Mouse (Mus musculus) lung, postnatal 0 days (tissue): Measurements from ENCODE around the gene Prkcq. TPM values are rescaled to one million over a fixed set of nuclear protein-coding genes. Genes with fewer than 3 reads are reported as not detected.

Experiments
- ATAC-seq: fragments of 200-750 bp; cut with Nextera tagmentation; 2 replicates; pipeline ENCODE4 v1.8.0; 2017; ENCODE audit warnings: moderate library complexity
- DNase-seq: peaks from one replicate; pipeline ENCODE4 v3.0.0-alpha.2; 2016; ENCODE audit warnings: low spot score
- H3K27ac ChIP-seq: fragments of 300-500 bp; sonication (generic); 2 replicates; pipeline ENCODE4 v1.5.1; 2014; ENCODE audit warnings: antibody characterized with exemption, mild to moderate bottlenecking, low read length, mixed read lengths
- H3K27me3 ChIP-seq: fragments of 300-500 bp; sonication (generic); replicated peaks from 2 replicates; pipeline ENCODE4 v1.6.1; 2014; ENCODE audit warnings: low read length, mixed read lengths; ENCODE audit not compliant: insufficient read depth
- H3K36me3 ChIP-seq: fragments of 300-500 bp; sonication (generic); 2 replicates; pipeline ENCODE4 v1.6.1; 2014; ENCODE audit warnings: low read length, mixed read lengths; ENCODE audit not compliant: insufficient read depth
- H3K4me1 ChIP-seq: fragments of 300-500 bp; sonication (generic); 2 replicates; pipeline ENCODE4 v1.6.1; 2014; ENCODE audit warnings: antibody characterized with exemption, low read depth, low read length, mixed read lengths; ENCODE audit not compliant: insufficient read depth
- H3K4me2 ChIP-seq: fragments of 300-500 bp; sonication (generic); replicated peaks from 2 replicates; pipeline ENCODE4 v1.6.1; 2014; ENCODE audit warnings: low read depth, mild to moderate bottlenecking, low read length, moderate library complexity, mixed read lengths
- H3K4me3 ChIP-seq: fragments of 300-500 bp; sonication (generic); 2 replicates; pipeline ENCODE4 v1.5.1; 2014; ENCODE audit warnings: low read depth, low read length
- H3K9ac ChIP-seq: fragments of 300-500 bp; sonication (generic); replicated peaks from 2 replicates; pipeline ENCODE4 v1.6.1; 2014; ENCODE audit warnings: low read depth, mild to moderate bottlenecking
- H3K9me3 ChIP-seq: fragments of 300-500 bp; sonication (generic); 2 replicates; pipeline ENCODE4 v1.6.1; 2016; ENCODE audit warnings: low read length, mixed read lengths
- CTCF ChIP-seq: IDR thresholded peaks from 2 replicates; pipeline ENCODE4 v1.5.1; 2016; ENCODE audit warnings: antibody characterized with exemption, mild to moderate bottlenecking
- EP300 ChIP-seq: IDR thresholded peaks from 2 replicates; pipeline ENCODE4 v1.6.1; 2016; ENCODE audit warnings: antibody characterized with exemption, mild to moderate bottlenecking, control low read depth
- WGBS: fragments of 180-500 bp; shearing (Covaris S2); extraction: QIAGEN DNeasy Blood & Tissue Kit; methylation state at CpG from one replicate; pipeline ENCODE4 v1.1.7; 2014; 5-methylcytosine and 5-hydroxymethylcytosine counted together
- polyA plus RNA-seq: library from polyadenylated mRNA; unstranded; fragments of >200 nt; fragmentation: Nextera tagmentation; extraction: Ambion mirVana; gene quantifications from 2 replicates; pipeline ENCODE4 v1.2.1, GENCODE M21; 2015

Gene Prkcq
- polyA plus RNA-seq, 1 experiment from 2014 or later: 2.2 TPM

DNA sequence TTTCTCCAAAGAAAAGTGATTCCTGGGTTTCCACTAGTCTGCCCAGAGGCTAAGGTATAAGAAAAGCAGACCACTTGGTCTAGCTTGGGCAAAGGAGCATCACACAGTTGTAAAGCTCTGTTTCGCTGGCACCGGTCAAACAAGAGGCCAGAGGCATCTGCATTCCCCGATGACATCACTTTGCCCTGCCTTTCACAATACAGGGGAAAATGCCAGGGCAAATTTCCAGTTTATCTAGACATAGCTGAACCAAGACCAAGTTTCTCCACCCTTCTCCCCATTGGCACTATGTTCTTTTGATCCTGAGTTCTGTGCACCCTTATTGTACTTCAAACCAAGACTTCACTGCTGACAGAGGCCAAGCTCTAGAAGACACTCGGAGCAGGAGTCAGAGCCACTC lies 22.8 kb upstream of the Prkcq start:
- TF ChIP-seq CTCF: no peak
- no peak for TF ChIP-seq EP300
- Histone ChIP-seq H3K4me1 (no peaks in the 10 kb centered on the region), H3K9me3 (no peaks in the 10 kb centered on the region), H3K27me3 (no peaks in the 10 kb centered on the region), H3K36me3 (no peaks in the 10 kb centered on the region), H3K9ac (no peak overlapping the region), H3K4me3 (no peak overlapping the region), H3K27ac (no peak overlapping the region), H3K4me2 (no peak overlapping the region)
- no peak for ATAC-seq
- 78% methylated on average over 4 of the region's 4 CpGs for WGBS
- no peak for DNase-seq

DNA sequence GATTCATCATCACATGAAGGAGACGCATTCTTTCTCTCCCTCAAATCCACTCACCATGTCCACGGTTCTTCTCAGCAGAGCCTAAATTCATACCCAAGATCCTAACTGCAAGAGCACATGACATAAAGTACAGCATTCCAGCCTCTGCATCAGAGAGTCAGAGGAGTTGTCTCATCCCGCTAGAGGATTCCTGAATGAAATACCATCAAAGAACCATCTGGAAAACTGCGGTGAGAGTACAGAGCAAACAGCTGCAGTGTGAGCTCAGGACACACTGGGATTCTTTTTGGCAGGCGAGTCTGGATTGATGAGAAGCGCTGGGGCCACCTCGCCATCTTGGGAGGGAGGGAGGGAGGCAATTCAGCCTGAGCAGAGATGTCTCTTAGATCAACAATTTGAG lies 20.9 kb upstream of the Prkcq start:
- no peak for TF ChIP-seq EP300
- no peak for TF ChIP-seq CTCF
- no peaks in the 10 kb centered on the region for H3K27me3 ChIP-seq
- no peak overlapping the region for H3K27ac ChIP-seq
- H3K4me2 ChIP-seq: no peak overlapping the region
- ATAC-seq: no peak
- no peak overlapping the region for H3K9ac ChIP-seq
- H3K9me3 ChIP-seq: no peaks in the 10 kb centered on the region
- DNase-seq: no peak
- 58% methylated on average over 7 of the region's 7 CpGs for WGBS
- H3K36me3 ChIP-seq: no peaks in the 10 kb centered on the region
- no peaks in the 10 kb centered on the region for H3K4me1 ChIP-seq
- no peak overlapping the region for H3K4me3 ChIP-seq

DNA sequence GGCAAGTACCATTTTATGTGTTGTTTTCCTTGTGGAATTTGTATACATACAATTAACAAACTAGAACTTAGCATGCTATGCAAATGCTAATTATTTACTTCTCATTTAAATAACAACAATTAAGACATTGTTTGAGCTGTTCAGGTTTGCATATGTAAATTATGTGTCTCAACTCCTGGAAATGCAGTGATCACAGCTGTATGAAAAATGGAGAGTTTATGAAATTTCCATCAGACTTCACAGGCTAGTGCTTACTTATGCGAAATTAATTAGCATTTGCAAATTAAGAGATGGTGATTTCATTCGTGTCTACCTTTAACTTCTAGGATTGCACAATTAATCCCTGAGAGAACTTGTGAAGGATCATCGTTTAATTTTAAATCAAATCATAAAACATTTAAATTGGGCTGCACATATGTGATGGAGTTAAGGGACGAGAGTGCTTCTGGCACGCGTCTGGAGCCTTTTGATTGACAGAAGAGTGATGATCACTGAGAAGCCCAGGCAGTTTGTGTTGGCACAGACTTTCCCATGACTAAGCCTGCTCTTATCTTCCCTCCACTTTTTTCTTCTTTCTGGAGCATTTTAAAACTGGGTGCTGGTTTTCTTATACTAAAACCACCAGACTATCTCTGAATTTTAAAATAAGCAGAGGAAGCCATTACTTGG lies 20.1 kb upstream of the Prkcq start:
- Histone ChIP-seq H3K27me3 (no peaks in the 10 kb centered on the region), H3K27ac (no peak overlapping the region), H3K9me3 (no peaks in the 10 kb centered on the region), H3K9ac (no peak overlapping the region), H3K4me2 (no peak overlapping the region), H3K4me3 (no peak overlapping the region), H3K36me3 (no peaks in the 10 kb centered on the region), H3K4me1 (no peaks in the 10 kb centered on the region)
- WGBS: 75% methylated on average over 6 of the region's 6 CpGs
- ATAC-seq (no peak), DNase-seq (no peak)
- TF ChIP-seq EP300 (no peak), CTCF (no peak)

DNA sequence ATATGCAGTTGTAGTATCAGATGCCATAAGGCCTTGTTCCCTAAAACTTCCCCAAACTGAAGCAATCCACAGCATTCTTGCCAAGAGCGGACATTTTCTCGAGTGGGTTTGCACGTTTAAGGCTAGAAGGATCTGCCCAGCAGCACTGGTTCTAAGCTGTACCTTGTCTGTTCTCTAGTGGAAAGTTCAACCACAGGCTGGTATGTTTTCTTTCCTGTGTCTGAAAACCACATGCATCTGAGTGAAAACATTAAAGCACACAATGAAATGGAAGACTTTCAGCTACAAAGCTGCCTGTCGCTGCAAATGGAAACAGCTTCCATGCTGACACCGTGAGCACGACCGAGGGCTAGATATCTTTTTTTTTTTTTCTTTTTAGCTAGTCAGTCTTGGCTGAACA lies 12.3 kb upstream of the Prkcq start:
- Histone ChIP-seq H3K4me3 (no peak overlapping the region), H3K9ac (no peak overlapping the region), H3K9me3 (no peaks in the 10 kb centered on the region), H3K27ac (no peak overlapping the region), H3K4me2 (no peak overlapping the region), H3K4me1 (no peaks in the 10 kb centered on the region), H3K36me3 (no peaks in the 10 kb centered on the region), H3K27me3 (no peaks in the 10 kb centered on the region)
- 90% methylated on average over 7 of the region's 7 CpGs for WGBS
- ATAC-seq (no peak), DNase-seq (no peak)
- no peak for TF ChIP-seq CTCF
- TF ChIP-seq EP300: no peak

DNA sequence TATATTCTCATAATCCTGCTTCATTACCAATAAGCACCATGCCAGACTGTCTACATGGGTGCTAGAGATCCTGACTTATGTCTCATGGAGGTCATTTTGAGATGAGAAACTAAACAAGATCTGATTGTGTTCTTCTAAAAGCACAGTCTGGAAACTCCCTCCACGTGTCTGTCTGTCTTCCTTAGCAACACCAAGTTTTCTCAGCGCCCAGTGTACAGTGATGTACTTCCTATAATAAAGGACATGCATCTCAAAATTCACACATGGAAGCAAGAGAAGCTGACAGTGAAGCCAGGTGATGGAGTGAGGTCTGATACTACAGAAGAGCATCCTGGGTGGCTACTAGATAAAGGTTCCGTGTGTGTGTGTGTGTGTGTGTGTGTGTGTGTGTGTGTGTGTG lies 11.2 kb upstream of the Prkcq start:
- ATAC-seq (no peak), DNase-seq (no peak)
- H3K4me3 ChIP-seq: no peak overlapping the region
- no peak overlapping the region for H3K9ac ChIP-seq
- no peaks in the 10 kb centered on the region for H3K27me3 ChIP-seq
- no peak overlapping the region for H3K27ac ChIP-seq
- no peak overlapping the region for H3K4me2 ChIP-seq
- no peaks in the 10 kb centered on the region for H3K4me1 ChIP-seq
- TF ChIP-seq EP300 (no peak), CTCF (no peak)
- no peaks in the 10 kb centered on the region for H3K36me3 ChIP-seq
- 74% methylated on average over 3 of the region's 3 CpGs for WGBS
- no peaks in the 10 kb centered on the region for H3K9me3 ChIP-seq

DNA sequence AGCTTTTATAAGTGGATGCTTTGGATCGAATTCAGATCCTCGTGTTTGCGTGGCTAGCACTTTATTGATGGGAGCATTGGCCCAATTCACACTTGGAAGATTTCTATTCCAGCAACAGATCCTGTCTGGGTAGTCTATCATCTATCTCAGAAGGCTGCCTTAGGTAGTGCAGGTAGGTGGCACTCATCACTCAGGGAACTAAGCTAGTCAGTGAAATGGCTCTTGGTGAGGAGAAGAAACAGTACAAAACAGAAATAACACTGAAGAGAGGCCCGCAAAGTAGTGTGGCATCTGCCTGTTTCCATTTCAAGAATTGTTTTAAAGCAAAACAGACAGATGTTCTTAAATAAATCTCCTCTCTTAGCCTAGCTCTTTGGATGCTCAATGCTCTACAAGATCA lies 10.6 kb upstream of the Prkcq start:
- H3K27me3 ChIP-seq: no peaks in the 10 kb centered on the region
- no peak for ATAC-seq
- H3K9me3 ChIP-seq: no peaks in the 10 kb centered on the region
- H3K4me1 ChIP-seq: no peaks in the 10 kb centered on the region
- no peak overlapping the region for H3K9ac ChIP-seq
- H3K4me3 ChIP-seq: no peak overlapping the region
- no peaks in the 10 kb centered on the region for H3K36me3 ChIP-seq
- no peak overlapping the region for H3K27ac ChIP-seq
- no peak for DNase-seq
- TF ChIP-seq EP300 (no peak), CTCF (no peak)
- WGBS: 82% methylated on average over 4 of the region's 4 CpGs
- H3K4me2 ChIP-seq: no peak overlapping the region

DNA sequence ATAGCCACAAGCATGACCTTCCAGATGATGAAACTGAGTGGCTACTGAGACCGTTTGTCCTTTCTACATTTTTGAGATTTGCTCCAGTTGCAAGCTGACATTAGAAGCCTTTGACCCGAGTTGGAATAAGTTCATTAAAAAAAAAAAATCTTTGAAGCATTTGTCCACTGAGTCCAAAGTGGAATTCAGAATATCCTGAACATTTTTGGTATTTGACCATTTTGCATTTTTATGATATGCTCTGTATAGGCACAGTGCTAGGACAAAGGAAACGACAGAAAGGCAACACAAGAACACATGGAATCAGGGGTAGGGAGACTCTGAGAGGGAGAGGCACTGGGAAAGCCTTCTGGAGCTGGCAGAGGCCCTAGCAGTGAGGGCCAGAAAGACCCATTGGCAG lies 9.2 kb upstream of the Prkcq start:
- TF ChIP-seq CTCF: no peak
- no peak for TF ChIP-seq EP300
- no peaks in the 10 kb centered on the region for H3K9me3 ChIP-seq
- no peak overlapping the region for H3K27ac ChIP-seq
- H3K4me1 ChIP-seq: no peaks in the 10 kb centered on the region
- no peak overlapping the region for H3K9ac ChIP-seq
- H3K4me2 ChIP-seq: no peak overlapping the region
- ATAC-seq: no peak
- 53% methylated on average over 3 of the region's 3 CpGs for WGBS
- H3K27me3 ChIP-seq: no peaks in the 10 kb centered on the region
- H3K4me3 ChIP-seq: no peak overlapping the region
- DNase-seq: no peak
- H3K36me3 ChIP-seq: no peaks in the 10 kb centered on the region
